Mouse (Mus musculus) megakaryocyte, adult 5-6 weeks (primary cell): ENCODE results near the gene Gon7. TPM values are rescaled to one million over a fixed set of nuclear protein-coding genes. Genes with fewer than 3 reads are reported as not detected.

Experiments
- ATAC-seq: 2 replicates; pipeline ENCODE4 v1.8.0; 2016; ENCODE audit warnings: mild to moderate bottlenecking, inconsistent platforms; ENCODE audit not compliant: poor library complexity, severe bottlenecking
- total RNA-seq, 2 experiments: library from RNA; stranded (forward) in 1 of 2; stranded (reverse) in 1 of 2; fragments of 153-499, 151-499 nt in 1 of 2; fragments of 221-1000, 200-1000 nt in 1 of 2; gene quantifications; 2 replicates each; pipeline versions ENCODE4 v1.2.3 to v1.2.4; 2015 to 2017

Gene Gon7
- 22.2 and 26.1 TPM in 2 replicates for total RNA-seq (2015)
- total RNA-seq (2017) = 14.0 and 29.9 TPM in 2 replicates

DNA sequence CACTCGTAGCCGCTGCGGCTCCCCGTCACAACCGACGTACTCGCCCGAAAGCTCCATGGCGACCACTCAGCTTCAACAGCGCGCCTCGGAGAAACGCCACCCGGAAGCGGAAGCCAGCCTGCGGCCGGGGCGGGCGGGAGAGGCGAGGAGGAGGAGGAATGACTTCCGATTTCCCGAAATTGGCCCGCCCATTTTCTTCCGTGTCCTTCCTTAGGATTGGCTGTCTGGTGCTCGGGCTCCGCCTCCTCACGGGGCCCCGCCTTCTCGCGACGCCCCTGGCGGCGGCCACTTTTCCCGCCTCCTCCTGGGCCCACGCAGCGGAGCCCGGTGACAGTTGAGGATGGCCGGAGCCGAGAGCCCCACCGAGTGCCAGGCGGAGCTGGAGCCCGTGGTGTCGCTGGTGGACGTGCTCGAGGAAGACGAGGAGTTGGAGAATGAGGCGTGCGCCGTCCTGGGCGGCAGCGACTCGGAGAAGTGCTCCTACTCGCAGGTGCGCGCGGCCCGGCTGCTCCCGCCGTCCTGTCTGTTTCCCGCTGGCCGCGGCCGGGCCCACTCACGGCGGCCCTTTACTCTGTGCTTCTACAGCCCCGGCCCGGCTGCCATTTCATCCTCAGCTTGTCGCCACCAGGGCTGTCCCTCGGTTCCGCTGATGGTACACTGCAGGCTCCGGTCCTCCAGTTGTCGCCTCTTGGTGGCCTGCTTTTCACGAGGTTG lies at the start of gene Gon7, which contains the start of the genes Gm28051 and Ubr7:
Gene Gon7 (minus strand): TSS at position 115 of the 714 bp plus-strand sequence.
Gene Gm28051 (minus strand): TSS at position 77 of the 714 bp plus-strand sequence.
Gene Ubr7 (plus strand): TSS at position 279 of the 714 bp plus-strand sequence.
- peak; percentile 96 for ATAC-seq

GRCm38 (mm10) chr12:102799528-102799927 lies 41.9 kb upstream of the Gon7 start:
- ATAC-seq = peak; percentile 38; the same call in 1 of the 2 replicates

- ATAC-seq = no peak
Observed at GRCm38 (mm10) chr12:102787927-102788326, 30.3 kb upstream of the Gon7 start.

DNA sequence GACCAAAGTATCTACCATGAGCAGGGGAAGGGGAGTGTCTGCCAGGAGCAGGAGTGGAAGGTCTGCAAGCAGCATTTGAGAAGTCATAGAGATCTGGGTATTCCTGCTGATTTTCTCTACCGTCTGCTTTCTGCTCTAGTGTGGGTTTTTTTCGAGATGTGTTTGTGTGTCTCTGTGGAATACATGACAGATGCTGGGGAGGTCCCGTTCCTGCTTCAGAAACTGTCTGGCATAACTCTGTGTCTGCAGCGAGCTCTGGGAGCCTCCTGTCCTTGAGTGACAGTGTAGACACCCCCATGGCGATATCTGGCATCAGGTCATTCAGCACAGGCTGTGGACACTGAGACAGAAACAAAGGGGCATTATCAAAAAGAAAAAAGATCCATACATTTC lies 28.0 kb upstream of the Gon7 start:
- peak; percentile 9 for ATAC-seq

GRCm38 (mm10) chr12:102784899-102785592 lies 27.4 kb upstream of the Gon7 start:
- peak; percentile 93 for ATAC-seq

DNA sequence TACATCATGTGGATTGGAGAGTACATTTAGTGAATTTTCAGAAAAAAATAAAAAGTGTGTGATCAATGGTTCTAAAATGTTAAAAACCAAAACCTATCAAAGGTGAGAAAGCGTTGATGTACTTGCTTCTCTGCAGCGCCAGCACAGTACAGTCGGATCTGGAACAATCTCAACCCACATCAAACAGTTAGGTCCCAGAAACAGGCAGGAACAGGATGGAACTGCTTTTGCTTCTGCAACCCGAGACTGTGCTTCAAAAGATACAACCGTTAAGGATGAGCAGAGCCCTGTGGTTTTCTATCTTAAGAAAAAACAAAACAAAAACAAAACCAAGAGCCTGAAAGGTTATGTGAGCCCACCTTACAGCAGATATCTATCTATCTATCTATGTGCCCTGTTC lies 25.2 kb upstream of the Gon7 start:
- no peak for ATAC-seq

- ATAC-seq = peak; percentile 27; the same call in 1 of the 2 replicates
Observed at GRCm38 (mm10) chr12:102779452-102779851, 21.8 kb upstream of the Gon7 start.

GRCm38 (mm10) chr12:102778151-102778550 lies 20.5 kb upstream of the Gon7 start:
- ATAC-seq = no peak

DNA sequence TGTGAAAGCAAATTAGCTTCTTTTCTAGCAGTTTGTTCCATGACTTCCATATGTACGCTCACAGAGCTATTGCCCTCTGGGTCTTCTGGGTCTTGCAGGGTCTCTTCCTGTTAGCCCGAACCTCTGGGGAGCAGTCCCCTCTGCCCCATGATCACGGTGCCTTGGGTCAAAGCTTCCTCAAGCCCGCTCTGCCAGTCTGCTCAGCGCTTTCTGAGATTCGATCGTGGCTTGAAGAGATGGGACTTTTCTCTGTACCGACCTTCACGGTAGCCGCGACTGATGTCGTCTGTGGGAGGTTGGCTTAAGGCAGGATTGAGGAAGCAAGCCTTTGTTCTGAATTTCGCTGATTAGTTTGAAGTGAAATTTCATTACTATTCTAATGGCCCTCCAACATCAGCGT lies 18.4 kb upstream of the Gon7 start:
- ATAC-seq = no peak

DNA sequence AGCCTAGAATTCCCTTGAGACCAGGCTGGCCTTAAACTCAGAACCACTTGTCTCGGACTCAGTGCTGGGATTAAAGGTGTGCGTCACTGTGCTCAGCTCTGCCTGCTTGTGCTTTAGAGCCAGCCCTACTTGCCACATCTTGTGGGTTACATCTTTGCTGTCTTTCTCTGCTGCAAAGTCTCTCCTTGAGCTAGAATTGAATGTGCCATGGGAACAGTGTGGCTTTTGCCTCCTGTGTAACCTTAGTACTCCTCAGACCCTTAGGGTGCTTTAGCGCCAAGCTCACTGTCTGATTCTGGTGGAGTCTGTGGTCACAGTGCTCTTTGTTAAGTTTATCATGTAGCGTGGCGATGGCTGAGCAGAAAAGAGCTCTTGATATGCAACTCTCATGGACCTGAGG lies 15.1 kb upstream of the Gon7 start:
- no peak for ATAC-seq

DNA sequence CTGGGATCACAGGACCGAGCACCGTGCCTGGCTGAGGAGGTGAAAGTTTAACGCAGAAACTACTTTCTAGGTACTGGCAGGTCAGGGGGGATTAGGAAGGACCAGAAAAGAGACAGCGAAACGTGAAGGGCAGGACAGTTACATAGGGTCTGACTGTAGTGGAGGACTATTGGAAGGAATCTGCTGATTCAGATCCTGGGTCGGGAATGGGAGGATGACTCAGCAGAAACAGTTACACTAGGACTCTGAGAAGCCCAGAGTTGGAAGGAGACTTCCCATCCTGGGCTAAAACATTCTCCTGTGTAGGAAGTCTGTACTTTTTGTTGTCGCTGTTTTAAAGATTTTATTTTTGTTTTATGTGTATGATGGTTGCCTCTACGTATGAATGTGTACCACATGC lies 14.0 kb upstream of the Gon7 start:
- no peak for ATAC-seq

DNA sequence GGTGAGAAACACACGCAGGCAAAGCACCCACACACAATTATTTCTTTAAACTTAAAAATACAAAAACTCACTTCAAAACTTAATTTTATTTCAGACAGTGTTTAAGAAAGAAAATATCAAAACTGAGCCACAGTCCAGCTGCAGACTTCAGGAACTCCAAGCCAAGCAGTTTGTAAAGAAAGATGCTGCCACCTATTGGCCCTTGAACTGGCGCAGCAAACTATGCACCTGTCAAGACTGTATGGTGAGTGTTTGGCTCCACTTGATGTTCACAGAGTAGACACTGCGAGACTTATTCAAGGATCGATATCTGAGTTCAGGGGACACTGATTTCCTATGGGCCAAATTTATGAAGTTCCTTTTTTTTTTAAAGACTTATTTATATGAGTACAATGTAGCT lies 11.4 kb upstream of the Gon7 start:
- ATAC-seq = no peak; the same call in 1 of the 2 replicates

DNA sequence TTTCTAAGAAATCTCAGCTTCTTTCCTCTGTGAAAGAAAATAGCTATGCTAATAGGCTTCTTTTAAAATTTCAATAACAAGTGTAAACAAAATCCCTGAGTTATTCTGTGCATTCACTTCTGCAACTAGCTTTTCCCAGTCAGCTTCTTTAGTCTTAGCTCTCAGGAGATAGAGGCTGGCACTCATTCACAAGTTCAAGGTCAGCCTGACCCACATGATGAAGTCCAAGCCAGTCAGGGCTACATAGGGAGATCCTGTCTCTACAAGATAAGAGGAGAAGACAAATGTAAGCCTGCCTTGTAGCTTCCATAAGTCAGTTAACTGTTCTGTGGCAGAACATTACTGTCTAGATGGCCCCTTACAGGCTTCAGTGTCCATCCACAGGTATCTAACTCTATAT lies 6.1 kb upstream of the Gon7 start:
- no peak for ATAC-seq

DNA sequence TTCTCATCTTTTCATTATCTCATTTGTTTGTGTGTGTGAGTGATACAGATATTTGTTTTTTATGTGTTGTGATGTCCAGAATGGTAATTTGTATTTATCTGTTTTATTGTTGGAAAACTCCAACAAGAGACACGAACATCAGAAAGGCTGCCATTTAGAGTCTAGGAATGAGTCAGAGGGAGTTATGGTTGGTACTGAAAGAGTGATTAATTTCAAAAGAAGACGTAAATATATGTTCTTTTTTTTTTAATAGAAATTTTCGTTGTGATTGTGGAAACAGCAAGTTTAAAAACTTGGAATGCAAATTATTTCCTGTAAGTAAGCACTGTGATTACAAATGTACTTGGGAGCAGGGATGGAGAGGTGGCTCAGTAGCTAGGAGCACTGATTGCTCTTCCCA lies 4.1 kb upstream of the Gon7 start:
- no peak for ATAC-seq

GRCm38 (mm10) chr12:102758936-102759335 lies 1.3 kb upstream of the Gon7 start:
- no peak for ATAC-seq

DNA sequence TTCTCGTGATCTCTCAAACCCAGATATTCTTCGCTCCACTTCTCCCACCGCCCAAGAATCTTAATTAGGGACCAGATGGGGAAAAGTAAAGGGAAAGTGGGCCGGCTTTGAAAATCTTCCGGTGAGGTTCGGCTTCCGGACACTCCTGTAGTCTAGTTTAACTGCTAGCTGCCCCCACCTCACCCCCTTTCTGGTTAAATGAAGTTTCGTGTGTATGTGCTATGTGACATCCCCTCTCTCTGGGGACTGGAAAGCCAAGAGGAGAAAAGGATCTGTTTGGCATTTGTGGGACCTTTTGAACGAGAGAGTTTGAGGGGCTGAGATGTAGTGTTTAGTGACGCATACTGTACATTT lies 777 bp upstream of the Gon7 start, which contains the start of gene Gm20604:
Gene Gm20604 (minus strand): TSS at position 270 of the 354 bp plus-strand sequence.
- no peak for ATAC-seq

DNA sequence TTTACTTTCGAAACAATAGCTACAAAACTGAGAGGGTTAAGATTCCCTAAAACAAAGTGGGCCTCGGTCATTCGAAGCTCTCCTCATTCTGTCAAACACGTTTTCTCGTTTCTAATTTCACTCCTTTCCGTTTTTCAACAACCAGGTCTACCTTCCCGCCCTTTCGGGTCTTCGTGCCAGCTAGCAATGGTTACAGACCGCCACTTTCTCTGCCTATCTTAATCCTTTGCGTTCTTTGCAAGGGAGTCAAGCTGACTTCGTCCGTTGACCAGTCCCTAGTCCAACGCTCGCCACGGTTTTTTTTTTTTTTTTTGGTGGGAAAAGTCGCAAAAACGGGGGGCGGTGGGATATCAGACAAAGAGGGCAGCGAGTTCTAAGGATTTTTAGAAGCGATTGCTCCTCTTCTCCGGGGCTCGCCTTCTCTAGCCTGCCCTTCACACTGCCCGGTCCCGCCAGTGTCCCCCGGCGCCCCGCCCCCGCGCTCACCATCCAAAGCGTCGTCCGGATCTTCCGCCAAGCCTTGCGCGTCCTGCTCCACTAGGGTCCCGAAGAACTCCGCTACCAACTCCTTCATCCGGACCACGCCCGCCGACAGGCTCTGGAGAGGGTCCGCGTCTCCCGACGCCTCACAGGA lies 431 bp downstream of the Gon7 start:
- peak; percentile 67 for ATAC-seq

DNA sequence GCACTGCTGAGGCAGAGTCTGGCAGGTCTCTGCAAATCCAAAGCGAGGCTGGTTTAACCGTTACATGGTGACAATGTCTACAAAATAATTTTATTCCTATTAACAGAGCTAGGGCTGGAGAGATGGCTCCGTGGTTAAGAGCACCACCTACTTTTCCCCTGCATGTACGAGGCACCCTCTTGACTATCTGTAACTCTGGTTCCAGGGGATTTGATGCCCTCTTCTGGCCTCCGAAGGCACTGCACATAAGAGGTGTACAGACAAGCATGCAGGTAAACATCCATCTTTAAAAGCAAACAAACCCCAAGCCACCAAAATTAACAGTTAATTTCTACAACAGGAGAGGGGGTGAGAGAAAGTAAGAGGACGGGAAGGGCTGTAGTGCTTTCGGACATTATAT lies 1.3 kb downstream of the Gon7 start:
- no peak for ATAC-seq

GRCm38 (mm10) chr12:102748256-102748655 lies 9.3 kb downstream of the Gon7 start:
- peak; percentile 23; the same call in 1 of the 2 replicates for ATAC-seq

DNA sequence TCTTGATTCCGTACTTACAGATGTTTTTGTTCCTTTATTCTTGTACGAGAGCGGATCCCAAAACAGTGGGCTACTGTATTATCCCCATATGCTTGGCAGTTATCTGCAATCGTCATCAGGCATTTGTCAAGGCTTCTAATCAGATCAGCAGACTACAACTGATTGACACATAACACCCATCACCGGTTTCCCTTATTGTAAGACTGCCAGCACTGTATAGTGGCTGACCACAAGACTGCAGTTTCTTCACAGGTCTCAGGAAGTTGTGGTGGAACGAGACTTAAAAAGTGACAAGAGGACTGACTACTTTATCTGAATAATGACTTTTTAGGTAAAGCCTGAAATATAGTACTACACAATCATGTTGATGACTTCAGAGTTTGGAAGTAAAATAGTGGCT lies 12.8 kb downstream of the Gon7 start:
- ATAC-seq = peak; percentile 71
